ENCODE assay signal across 14 mouse cellular contexts in the genomic region with DNA sequence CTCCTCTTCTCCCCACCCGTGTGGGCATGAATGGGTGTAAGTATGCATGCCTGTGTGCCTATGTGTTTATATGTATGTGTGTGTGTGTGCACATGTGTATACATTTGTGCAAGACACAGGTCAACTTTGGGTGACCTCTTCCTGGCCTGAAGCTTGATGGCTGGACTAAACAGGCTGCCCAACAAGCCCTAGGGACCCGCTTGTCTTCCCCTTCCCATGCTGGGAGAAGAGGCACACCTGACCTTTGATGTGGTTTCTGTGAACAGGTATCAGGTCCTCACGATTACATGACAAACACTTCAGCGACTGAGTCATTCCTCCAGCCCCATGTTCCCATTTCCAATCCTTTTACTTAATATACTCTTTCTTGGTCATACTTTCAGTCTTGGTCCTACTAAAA.
DNase-seq lines count a peak whose midpoint lies in the region; ATAC-seq and TF ChIP-seq lines count a peak whose summit lies in the region.
"Had no signal": no experiment of that assay in that cellular context is flagged by ENCODE, and none has a peak within 500 bp of the region (broad histone marks: within the 10 kb centered on the region; RNA-seq: fewer than 3 reads in every experiment).

No protein-coding gene starts in this region.

- intact Hi-C loops in heart, adult 2 months (cut with DNase I) = loop anchor here (5.0 kb wide), 2 partner anchors 56 to 131 kb away; partner anchors contain the start of genes Cpeb3 and March5
- intact Hi-C loops in heart, postnatal 36 days (cut with DNase I) = loop anchor here (5.0 kb wide), 2 partner anchors 56 to 101 kb away; no protein-coding TSS in a partner anchor

- TF ChIP-seq EP300 in heart, adult 2 months (IDR thresholded peaks at IDR 0.05; ENCODE audit: insufficient read depth, low read depth, low read length) = no peak

- peak overlapping the region; percentile 78 for H3K27ac ChIP-seq in heart, adult 2 months
- 0 out of 2 replicates have a peak overlapping the region, but pooled peaks have one; percentile 19 for H3K27ac ChIP-seq in kidney, postnatal 0 days
- H3K27ac ChIP-seq in lung, embryonic 14.5 days (ENCODE audit: low read depth) = no peak overlapping the region
- H3K27ac ChIP-seq in neural tube, embryonic 15.5 days (replicated peaks) = no peak overlapping the region
- H3K27ac ChIP-seq: embryonic facial prominence, embryonic 15.5 days; lung, embryonic 15.5 days; midbrain, embryonic 15.5 days; stomach, embryonic 15.5 days had no signal

- no peak for ATAC-seq in kidney, postnatal 0 days (replicated peaks; ENCODE audit: low FRiP score, low read depth)
- ATAC-seq in lung, embryonic 14.5 days (ENCODE audit: insufficient read depth) = no peak
- no peak for ATAC-seq in neural tube, embryonic 15.5 days (ENCODE audit: low FRiP score)
- ATAC-seq: midbrain, embryonic 15.5 days had no signal

- H3K4me3 ChIP-seq in heart, adult 2 months = peak overlapping the region; percentile 28
- H3K4me3 ChIP-seq in kidney, postnatal 0 days (replicated peaks; ENCODE audit: low read depth, low read length) = no peak overlapping the region
- no peak overlapping the region for H3K4me3 ChIP-seq in lung, embryonic 14.5 days (ENCODE audit: low read depth, low read length)
- H3K4me3 ChIP-seq in myocyte = no peak overlapping the region
- H3K4me3 ChIP-seq in neural tube, embryonic 15.5 days (replicated peaks) = no peak overlapping the region
- H3K4me3 ChIP-seq: embryonic facial prominence, embryonic 15.5 days; lung, embryonic 15.5 days; midbrain, embryonic 15.5 days; stomach, embryonic 15.5 days had no signal

- 77% methylated on average over 4 of the region's 4 CpGs for WGBS in heart, adult 2 months
- 82% methylated on average over 4 of the region's 4 CpGs for WGBS in kidney, postnatal 0 days
- WGBS in lung, embryonic 14.5 days = 62% methylated on average over 4 of the region's 4 CpGs
- WGBS in neural tube, embryonic 15.5 days = 91% methylated on average over 4 of the region's 4 CpGs

- H3K9ac ChIP-seq in heart, adult 2 months (ENCODE audit: low read depth, low read length) = peak overlapping the region; percentile 67
- no peak overlapping the region for H3K9ac ChIP-seq in kidney, postnatal 0 days (ENCODE audit: low read depth, low read length)
- H3K9ac ChIP-seq in lung, embryonic 14.5 days = no peak overlapping the region
- H3K9ac ChIP-seq in neural tube, embryonic 15.5 days (replicated peaks) = no peak overlapping the region
- H3K9ac ChIP-seq: embryonic facial prominence, embryonic 15.5 days; lung, embryonic 15.5 days; midbrain, embryonic 15.5 days; stomach, embryonic 15.5 days had no signal

- H3K79me2 ChIP-seq in heart, adult 2 months (replicated peaks; ENCODE audit: control insufficient read depth, insufficient read depth, low read length) = no peaks in the 10 kb centered on the region
- H3K79me2 ChIP-seq in myocyte (ENCODE audit: control insufficient read depth, insufficient read depth) = no peaks in the 10 kb centered on the region

- H3K27me3 ChIP-seq in heart, adult 2 months (ENCODE audit: control insufficient read depth, insufficient read depth, low read length) = no peaks in the 10 kb centered on the region
- H3K27me3 ChIP-seq in kidney, postnatal 0 days (ENCODE audit: insufficient read depth, low read length) = no peaks in the 10 kb centered on the region
- H3K27me3 ChIP-seq in lung, embryonic 14.5 days (ENCODE audit: insufficient read depth, low read length) = no peaks in the 10 kb centered on the region
- no peaks in the 10 kb centered on the region for H3K27me3 ChIP-seq in myocyte (ENCODE audit: control insufficient read depth, insufficient read depth, insufficient read length)
- H3K27me3 ChIP-seq in neural tube, embryonic 15.5 days (replicated peaks) = no peaks in the 10 kb centered on the region
- H3K27me3 ChIP-seq: embryonic facial prominence, embryonic 15.5 days; lung, embryonic 15.5 days; midbrain, embryonic 15.5 days; stomach, embryonic 15.5 days had no signal

- H3K36me3 ChIP-seq in heart, adult 2 months (ENCODE audit: control insufficient read depth, insufficient read depth, low read length) = peaks cover 24% of the 10 kb centered on the region
- no peaks in the 10 kb centered on the region for H3K36me3 ChIP-seq in kidney, postnatal 0 days (ENCODE audit: insufficient read depth, low read length)
- H3K36me3 ChIP-seq in lung, embryonic 14.5 days (ENCODE audit: insufficient read depth) = no peaks in the 10 kb centered on the region
- H3K36me3 ChIP-seq in myocyte (ENCODE audit: control insufficient read depth, insufficient read depth) = no peaks in the 10 kb centered on the region
- H3K36me3 ChIP-seq in neural tube, embryonic 15.5 days = no peaks in the 10 kb centered on the region
- H3K36me3 ChIP-seq: embryonic facial prominence, embryonic 15.5 days; lung, embryonic 15.5 days; midbrain, embryonic 15.5 days; stomach, embryonic 15.5 days had no signal

- H3K4me2 ChIP-seq in kidney, postnatal 0 days (ENCODE audit: low read length) = no peak overlapping the region
- no peak overlapping the region for H3K4me2 ChIP-seq in lung, embryonic 14.5 days
- peak overlapping the region; percentile 3 for H3K4me2 ChIP-seq in myocyte (ENCODE audit: low read depth)
- H3K4me2 ChIP-seq in neural tube, embryonic 15.5 days = no peak overlapping the region
- H3K4me2 ChIP-seq: embryonic facial prominence, embryonic 15.5 days; liver, embryonic 11.5 days; lung, embryonic 15.5 days; midbrain, embryonic 15.5 days; stomach, embryonic 15.5 days had no signal

- H3K9me3 ChIP-seq in kidney, postnatal 0 days (replicated peaks; ENCODE audit: low read length) = no peaks in the 10 kb centered on the region
- H3K9me3 ChIP-seq in lung, embryonic 14.5 days (ENCODE audit: low read depth, low read length) = no peaks in the 10 kb centered on the region
- no peaks in the 10 kb centered on the region for H3K9me3 ChIP-seq in neural tube, embryonic 15.5 days (replicated peaks)
- H3K9me3 ChIP-seq: embryonic facial prominence, embryonic 15.5 days; lung, embryonic 15.5 days; midbrain, embryonic 15.5 days; stomach, embryonic 15.5 days had no signal

- H3ac ChIP-seq in myocyte (ENCODE audit: control insufficient read depth, insufficient read length) = no peak overlapping the region

- H3K4me1 ChIP-seq in heart, adult 2 months (ENCODE audit: control insufficient read depth, insufficient read depth, low read length) = peaks cover 17% of the 10 kb centered on the region
- no peaks in the 10 kb centered on the region for H3K4me1 ChIP-seq in kidney, postnatal 0 days (replicated peaks; ENCODE audit: insufficient read depth, low read length)
- H3K4me1 ChIP-seq in lung, embryonic 14.5 days (ENCODE audit: insufficient read depth) = no peaks in the 10 kb centered on the region
- H3K4me1 ChIP-seq in neural tube, embryonic 15.5 days = peaks cover 12% of the 10 kb centered on the region; the same call in 1 of the 2 replicates
- H3K4me1 ChIP-seq: embryonic facial prominence, embryonic 15.5 days; midbrain, embryonic 15.5 days; stomach, embryonic 15.5 days had no signal

- TF ChIP-seq POLR2A in heart, adult 2 months (IDR thresholded peaks at IDR 0.05; ENCODE audit: insufficient read depth, low read depth, low read length) = no peak
- no peak for TF ChIP-seq POLR2A in myocyte (IDR thresholded peaks at IDR 0.05; ENCODE audit: insufficient read length, low read depth)

- DNase-seq in heart, adult 2 months = no peak
- DNase-seq in heart, postnatal 36 days = no peak
- no peak for DNase-seq in kidney, postnatal 0 days (ENCODE audit: low spot score)
- no peak for DNase-seq in kidney, adult 8-10 months
- peak; percentile 13 for DNase-seq in lung, embryonic 14.5 days
- DNase-seq: retina, postnatal 1 day; thymus, adult 2 months had no signal

- no peak for TF ChIP-seq CTCF in heart, adult 2 months (IDR thresholded peaks at IDR 0.05)
- TF ChIP-seq CTCF in kidney, postnatal 0 days (IDR thresholded peaks at IDR 0.05; ENCODE audit: low read depth) = no peak
- TF ChIP-seq CTCF in lung, embryonic 14.5 days (IDR thresholded peaks at IDR 0.05; ENCODE audit: low read depth) = no peak

TF ChIP-seq in myocyte, 11 proteins besides CTCF, POLR2A, EP300 and RAD21:
- no peak for TF ChIP-seq TCF3 (IDR thresholded peaks at IDR 0.05; ENCODE audit: insufficient read length, low read depth)
- no peak for TF ChIP-seq MAX (IDR thresholded peaks at IDR 0.05; ENCODE audit: low read depth)
- no peak for TF ChIP-seq TCF12 (IDR thresholded peaks at IDR 0.05; ENCODE audit: insufficient read depth, poor library complexity, severe bottlenecking)
- TF ChIP-seq SRF (IDR thresholded peaks at IDR 0.05; ENCODE audit: control insufficient read depth, insufficient read length, low read depth) = no peak
- no peak for TF ChIP-seq POLR2AphosphoS2 (IDR thresholded peaks at IDR 0.05; ENCODE audit: insufficient read length, low read depth)
- no peak for TF ChIP-seq CEBPB (IDR thresholded peaks at IDR 0.05; ENCODE audit: insufficient read depth, poor library complexity, severe bottlenecking)
- TF ChIP-seq E2F4 (IDR thresholded peaks at IDR 0.05; ENCODE audit: insufficient read depth) = no peak
- TF ChIP-seq REST (IDR thresholded peaks at IDR 0.05; ENCODE audit: insufficient read depth, insufficient read length) = no peak
- no peak for TF ChIP-seq MYOD1 (IDR thresholded peaks at IDR 0.05; ENCODE audit: control insufficient read depth in 1 of 3, insufficient read length in 2 of 3, low read depth in 2 of 3)
- no peak for TF ChIP-seq MYOG (IDR thresholded peaks at IDR 0.05; ENCODE audit: control insufficient read depth in 1 of 3, insufficient read depth in 1 of 3, insufficient read length in 2 of 3, low read depth in 2 of 3)
- TF ChIP-seq USF1 (IDR thresholded peaks at IDR 0.05; ENCODE audit: low read depth) = no peak

Comparison
In these comparisons a context has a peak if more than half of its experiments do, and no peak if none do; other contexts are left out.
1. H3K27ac ChIP-seq: peak in heart, adult 2 months (single experiment) and kidney, postnatal 0 days (single experiment); none in lung, embryonic 14.5 days (single experiment) and neural tube, embryonic 15.5 days (single experiment).